Mouse (Mus musculus) liver, postnatal 0 days (tissue): ENCODE measurements around the gene Kxd1.

Experiments used
- CTCF ChIP-seq: sonication (generic); IDR thresholded peaks from 2 replicates; pipeline ENCODE4 v1.5.1; 2016; ENCODE audit warnings: antibody characterized with exemption, low read depth
- EP300 ChIP-seq: IDR thresholded peaks from 2 replicates; pipeline ENCODE4 v1.6.1; 2016; ENCODE audit warnings: antibody characterized with exemption, low read depth, mild to moderate bottlenecking

DNA sequence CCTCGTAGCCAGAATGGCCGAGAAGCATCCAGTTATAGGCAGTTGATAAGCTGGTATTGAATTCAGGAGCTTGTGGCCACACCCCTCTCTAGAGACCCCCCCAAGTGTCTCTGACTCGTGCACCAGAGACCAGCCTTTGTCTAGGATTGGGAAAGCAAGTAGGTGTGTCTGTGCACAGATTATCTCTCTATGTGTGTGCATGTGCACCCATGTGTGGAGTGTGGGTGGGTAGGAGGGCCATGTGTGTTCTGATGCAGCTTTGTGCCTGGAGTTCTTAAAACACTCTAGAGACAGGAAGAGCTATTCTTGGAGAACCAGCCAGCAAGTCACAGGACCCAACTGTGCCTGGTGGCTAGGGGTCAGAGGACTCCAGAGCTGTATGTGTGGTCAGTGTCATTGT is 32.8 kb upstream of the Kxd1 start:
- no peak for TF ChIP-seq CTCF
- TF ChIP-seq EP300, result no peak
